Mouse (Mus musculus): Measurements from ENCODE around the gene Cldn34c3. TPM values are rescaled to one million over a fixed set of nuclear protein-coding genes. Genes with fewer than 3 reads are reported as not detected.
"Not testable (repeated sequence)": the region's sequence is repeated elsewhere in the genome, so short reads cannot be mapped to it uniquely, and the experiment has no call there.

Gene Cldn34c3
- polyA plus RNA-seq (2015; fragmentation: Nextera tagmentation; extraction: Ambion mirVana): not detected in 2 replicates

- not testable (repeated sequence) for H3K9me3 ChIP-seq (replicated peaks; ENCODE audit: control insufficient read depth, low read length); ATAC-seq (replicated peaks; ENCODE audit: extremely low read depth, insufficient read depth, low FRiP score); H3K4me3 ChIP-seq (ENCODE audit: low read length); H3K9ac ChIP-seq (ENCODE audit: low read length); H3K27ac ChIP-seq (ENCODE audit: low read length); H3K36me3 ChIP-seq (ENCODE audit: control insufficient read depth, insufficient read depth); H3K4me2 ChIP-seq (ENCODE audit: low read depth, low read length); H3K4me1 ChIP-seq (ENCODE audit: control insufficient read depth, insufficient read depth, low read length); H3K27me3 ChIP-seq (ENCODE audit: control insufficient read depth, insufficient read depth, low read length)
These were observed at the start of gene Cldn34c3 for GRCm38 (mm10) chrX:123793365-123793764. Cldn34c3 (plus strand) TSS chrX:123793665.

Other genes with a start within 250 kb of the Cldn34c3 start
- not detected in 2 replicates for gene Cldn34c2, start 212.0 kb upstream of the Cldn34c3 start, polyA plus RNA-seq (2015; fragmentation: Nextera tagmentation; extraction: Ambion mirVana)
- gene Gm17467, start 88.9 kb upstream of the Cldn34c3 start, polyA plus RNA-seq (2015; fragmentation: Nextera tagmentation; extraction: Ambion mirVana): not detected in 2 replicates